Mouse (Mus musculus) CD4-positive, CD25-positive, alpha-beta regulatory T cell, adult 4 months (primary cell): ENCODE data around the gene Liph. TPM values are rescaled to one million over a fixed set of nuclear protein-coding genes. Genes with fewer than 3 reads are reported as not detected.
"Not testable (repeated sequence)": the region's sequence is repeated elsewhere in the genome, so short reads cannot be mapped to it uniquely, and the experiment has no call there.

Source experiments
- ATAC-seq: one replicate; pipeline ENCODE4 v1.8.0; 2017
- polyA plus RNA-seq, 2 experiments: library from polyadenylated mRNA; unstranded; fragments of 100-300 nt; shearing (Covaris generic); gene quantifications; one replicate each; pipeline ENCODE4 v1.2.1; 2017

The Liph gene
- under 1 TPM; 0.26 to 0.79 TPM for polyA plus RNA-seq

DNA sequence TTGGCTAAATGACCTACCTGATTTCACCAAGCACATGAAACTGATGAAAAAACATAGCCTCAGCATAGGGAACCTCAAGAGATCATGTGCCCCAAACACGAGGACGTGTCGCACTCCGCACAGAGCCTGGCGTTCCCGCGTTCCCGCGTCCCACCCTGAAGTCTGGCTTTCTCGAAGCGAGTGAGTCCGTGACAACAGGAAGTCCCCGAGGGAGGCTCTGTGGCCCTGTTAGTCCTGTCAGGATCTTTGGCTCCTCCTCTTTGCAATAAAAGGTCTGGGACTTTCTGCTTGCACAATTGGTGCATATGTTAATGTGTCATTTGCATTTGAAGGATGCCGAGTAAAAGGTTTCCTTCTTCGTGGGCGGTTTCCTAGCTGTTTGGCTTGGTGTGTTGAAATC is at the start of gene Liph:
Liph (minus strand) TSS at position 360 of the 400 bp plus-strand sequence.
- peak; percentile 78 for ATAC-seq

DNA sequence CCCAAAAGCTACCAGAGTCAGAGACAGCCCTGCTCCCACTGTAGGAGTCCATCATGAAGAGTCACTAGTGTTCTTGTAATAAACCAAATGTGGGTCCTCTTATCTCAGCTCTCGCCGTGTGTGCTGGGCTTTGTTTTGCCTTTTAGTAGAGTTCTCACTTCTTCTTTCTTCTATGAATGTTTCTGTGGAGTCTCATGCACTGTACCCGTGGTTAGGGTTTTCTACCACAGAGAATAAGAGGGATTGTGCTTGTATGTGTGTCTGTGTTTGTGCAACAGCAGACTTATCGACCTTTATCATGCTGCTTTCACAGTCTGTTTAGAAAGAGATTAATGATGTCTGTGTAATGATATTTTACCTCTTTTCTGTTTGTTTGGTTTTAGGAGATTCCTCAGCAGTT is 48.4 kb upstream of the Liph start:
- ATAC-seq, result no peak

DNA sequence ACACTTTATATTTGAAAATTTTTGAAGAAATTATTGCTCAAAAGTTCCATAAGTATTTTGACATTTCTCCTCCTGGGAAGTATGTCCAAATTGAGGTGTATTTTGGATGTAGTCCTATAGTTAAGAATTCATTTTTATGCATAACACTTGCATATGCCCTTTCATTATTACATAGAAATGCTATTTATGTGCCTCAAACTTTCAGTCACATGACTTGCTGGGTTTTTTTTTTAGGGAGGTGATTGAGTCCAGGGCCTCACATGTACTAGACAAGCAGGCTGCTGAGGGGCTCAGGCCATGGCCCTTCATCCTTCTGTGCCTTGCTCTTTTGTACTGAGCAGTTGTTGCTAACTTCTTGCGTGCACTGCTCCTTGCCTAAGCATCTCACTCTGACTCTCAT is 44.5 kb upstream of the Liph start:
- ATAC-seq, result no peak

GRCm38 (mm10) chr16:22038554-22038953 is 43.1 kb upstream of the Liph start:
- no peak for ATAC-seq

GRCm38 (mm10) chr16:22027474-22027873 is 32.0 kb upstream of the Liph start:
- no peak for ATAC-seq

- no peak for ATAC-seq
These were observed 26.7 kb upstream of the Liph start for GRCm38 (mm10) chr16:22022122-22022521.

GRCm38 (mm10) chr16:22015569-22015968 is 20.1 kb upstream of the Liph start:
- no peak for ATAC-seq

- peak; percentile 48 for ATAC-seq
These were observed 14.1 kb upstream of the Liph start for GRCm38 (mm10) chr16:22009596-22009995.

- ATAC-seq, result peak; percentile 93
These were observed 13.7 kb upstream of the Liph start, which contains the start of gene Senp2 for GRCm38 (mm10) chr16:22009099-22009584. Gene Senp2, plus strand, starts transcription at chr16:22009484.

DNA sequence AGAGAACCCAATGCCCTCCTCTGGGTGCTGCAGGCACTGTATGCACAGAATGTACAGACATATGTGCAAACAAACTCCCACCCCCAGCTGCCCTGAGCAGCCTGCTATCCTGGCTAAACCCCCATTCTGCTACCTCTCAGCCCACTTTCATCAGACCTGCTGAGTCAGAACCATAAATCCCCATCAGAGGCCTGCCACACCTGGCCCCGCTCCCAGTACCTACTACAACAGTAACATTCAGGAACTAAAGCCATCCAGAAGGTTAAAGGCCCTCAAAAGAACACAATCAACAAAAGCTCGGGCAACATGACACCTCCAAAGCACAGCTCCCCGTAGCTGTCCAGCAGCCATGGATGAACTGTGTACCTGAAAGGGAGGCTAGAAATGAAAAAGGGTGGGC is 6.1 kb upstream of the Liph start:
- no peak for ATAC-seq

GRCm38 (mm10) chr16:22001172-22001571 is 5.7 kb upstream of the Liph start:
- no peak for ATAC-seq

DNA sequence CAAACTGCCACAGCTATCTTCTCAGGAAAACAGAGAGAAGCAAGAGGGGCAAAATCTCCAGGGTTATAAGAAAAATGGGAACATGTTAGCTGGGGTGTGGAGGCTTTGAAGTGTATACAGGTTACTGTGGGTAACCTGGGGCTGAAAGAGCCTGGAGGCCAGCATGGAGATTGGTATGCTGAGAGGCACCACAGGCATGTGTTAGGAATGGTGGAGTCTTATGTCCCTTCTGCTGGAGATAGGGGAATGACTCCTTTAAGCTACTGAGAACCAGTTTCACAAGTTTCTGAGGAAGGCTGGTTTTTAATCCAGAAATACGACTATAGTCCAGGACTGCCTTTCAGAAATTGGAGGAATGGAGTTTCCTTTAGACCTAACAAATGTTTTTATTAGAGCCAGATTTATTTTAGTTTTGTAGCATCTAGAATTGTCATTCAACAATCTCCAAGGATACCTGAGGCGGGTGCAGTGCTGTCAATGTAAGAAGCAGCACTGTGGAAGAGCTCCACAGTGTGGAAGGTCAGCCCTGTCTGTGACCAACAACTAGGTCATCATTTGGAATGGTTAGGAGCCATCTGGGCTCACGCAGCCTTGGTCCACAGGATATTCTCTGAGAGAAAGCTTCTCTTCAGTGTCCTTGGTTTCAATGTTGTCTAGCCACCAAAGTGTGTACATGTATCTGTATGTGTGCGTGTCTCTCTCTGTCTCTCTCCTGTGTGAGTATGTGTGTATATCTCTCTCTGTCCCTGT is 4.7 kb upstream of the Liph start:
- no peak for ATAC-seq

- no peak for ATAC-seq
These were observed 2.6 kb upstream of the Liph start for GRCm38 (mm10) chr16:21998061-21998460.

DNA sequence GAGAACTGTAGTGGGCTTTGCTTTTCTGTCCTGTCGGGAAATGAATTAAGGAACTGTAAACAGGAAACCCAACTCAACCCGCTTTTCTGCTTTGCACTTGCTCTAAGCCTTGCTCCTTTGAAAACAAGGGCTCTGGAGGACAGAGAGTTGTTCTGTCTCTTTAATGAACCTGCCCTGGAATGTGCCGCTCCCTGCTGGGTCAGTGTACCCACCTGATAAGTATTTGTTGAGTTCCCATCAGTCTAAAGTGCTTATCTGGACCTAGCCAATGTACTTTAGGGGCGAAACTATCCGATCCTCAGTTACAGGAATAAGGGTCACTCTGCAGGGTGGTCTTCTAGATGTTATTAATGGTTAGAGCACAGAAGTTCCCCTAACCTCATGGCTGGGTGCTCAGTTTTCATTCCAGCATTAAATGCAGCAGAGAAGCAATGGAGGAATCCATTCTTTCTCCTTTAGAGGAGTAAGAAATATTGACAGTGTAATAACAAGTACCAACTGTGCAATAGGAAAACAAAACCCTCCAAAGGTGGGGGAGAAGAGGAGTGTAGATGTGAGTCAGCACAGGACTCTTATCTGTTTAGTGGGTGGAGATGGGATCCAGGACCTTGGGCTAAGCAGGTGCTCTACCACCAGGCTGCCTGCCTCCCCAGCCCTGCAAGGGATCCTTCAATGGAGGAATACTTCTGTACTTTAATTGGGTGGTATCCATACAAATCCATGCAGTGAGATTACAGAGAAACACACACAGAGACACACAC is 1.6 kb upstream of the Liph start:
- ATAC-seq, result no peak

- ATAC-seq, result no peak
These were observed 939 bp upstream of the Liph start for GRCm38 (mm10) chr16:21996402-21996801.

DNA sequence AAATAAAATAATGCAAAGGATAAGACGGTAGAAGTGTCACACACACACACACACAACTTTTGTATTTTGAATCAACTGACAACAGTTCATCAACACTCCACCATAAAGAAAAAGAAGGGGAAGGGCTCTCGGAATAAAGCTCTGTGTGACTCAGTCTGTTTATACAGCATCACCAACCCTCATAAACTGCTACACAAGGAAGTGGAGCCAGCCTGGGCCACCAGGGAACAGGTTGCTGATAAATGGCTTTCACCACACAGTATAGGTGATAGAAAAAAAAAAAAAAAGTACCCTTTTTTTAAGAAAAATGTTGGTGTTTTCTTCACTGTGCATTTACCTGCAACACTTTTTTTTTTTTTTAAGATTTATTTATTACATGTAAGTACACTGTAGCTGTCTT is 3.7 kb downstream of the Liph start:
- ATAC-seq, result no peak

DNA sequence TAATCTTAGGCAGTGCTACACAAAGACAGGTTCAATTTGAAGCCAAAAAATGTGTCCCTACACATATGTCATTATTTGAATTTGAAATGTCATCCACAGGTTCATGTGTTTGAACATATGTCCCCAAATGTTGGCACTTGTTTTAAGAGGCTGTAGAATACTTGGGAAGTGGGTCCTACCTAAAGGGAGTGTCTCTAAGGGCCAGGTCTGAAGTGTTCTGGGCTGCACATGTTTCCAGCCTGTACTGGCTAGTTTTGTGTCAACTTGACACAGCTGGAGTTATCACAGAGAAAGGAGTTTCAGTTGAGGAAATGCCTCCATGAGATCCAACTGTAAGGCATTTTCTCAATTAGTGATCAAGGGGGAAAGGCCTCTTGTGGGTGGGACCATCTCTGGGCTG is 4.6 kb downstream of the Liph start:
- ATAC-seq, result not testable (repeated sequence)

DNA sequence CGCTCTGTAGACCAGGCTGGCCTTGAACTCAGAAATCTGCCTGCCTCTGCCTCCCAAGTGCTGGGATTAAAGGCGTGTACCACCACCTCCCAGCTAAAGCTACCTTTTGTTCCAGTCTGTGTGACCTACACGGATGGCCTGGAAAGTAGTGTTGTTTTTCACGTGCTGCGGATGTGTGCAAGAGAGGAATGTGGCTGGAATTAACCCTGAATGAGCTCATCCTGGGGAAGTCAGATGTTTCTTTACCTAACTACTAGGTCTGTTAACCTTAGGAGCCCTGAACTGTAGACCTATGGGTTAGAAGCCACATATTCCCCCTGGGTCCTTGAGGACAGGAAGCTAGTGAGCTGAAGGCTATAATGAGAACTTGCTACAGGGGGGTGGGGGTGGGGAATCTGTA is 7.5 kb downstream of the Liph start:
- ATAC-seq, result no peak

DNA sequence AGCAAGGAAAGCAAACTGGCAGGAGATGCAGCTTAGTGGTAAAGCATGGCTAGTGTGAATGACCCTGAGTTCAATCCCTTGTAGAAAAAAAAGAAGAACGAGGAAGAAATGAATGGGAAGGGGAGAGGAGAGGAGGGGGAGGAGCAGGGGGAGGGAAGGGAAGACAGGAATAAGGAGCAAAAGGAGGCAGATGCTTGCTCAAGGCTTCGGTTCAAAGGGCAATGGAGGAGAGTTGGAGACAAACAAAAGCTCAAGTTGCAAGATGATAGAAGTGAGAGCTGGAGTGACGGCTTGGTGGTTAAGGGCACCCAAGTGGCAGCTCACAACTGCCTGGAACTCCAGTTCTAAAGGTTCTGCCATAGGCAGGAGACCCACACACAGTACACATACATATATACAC is 9.3 kb downstream of the Liph start:
- no peak for ATAC-seq

DNA sequence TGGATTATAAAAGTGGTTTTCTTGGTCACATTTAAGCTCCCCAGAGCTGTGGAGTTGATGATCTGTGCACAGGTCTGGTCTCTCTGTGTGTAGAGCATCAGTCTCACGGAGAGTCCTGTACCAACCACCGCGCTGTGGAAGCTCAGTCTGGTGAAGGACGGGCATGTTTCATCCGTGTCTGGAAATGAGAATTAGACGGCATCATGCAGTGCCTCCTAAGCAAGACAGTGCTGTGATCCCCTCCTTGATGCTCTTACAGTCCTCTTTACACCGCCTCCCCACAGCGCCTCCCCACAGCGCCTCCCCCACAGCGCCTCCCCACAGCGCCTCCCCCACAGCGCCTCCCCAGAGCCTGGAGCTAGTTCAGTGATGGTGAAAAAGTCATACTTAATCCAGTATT is 11.4 kb downstream of the Liph start:
- ATAC-seq, result no peak

DNA sequence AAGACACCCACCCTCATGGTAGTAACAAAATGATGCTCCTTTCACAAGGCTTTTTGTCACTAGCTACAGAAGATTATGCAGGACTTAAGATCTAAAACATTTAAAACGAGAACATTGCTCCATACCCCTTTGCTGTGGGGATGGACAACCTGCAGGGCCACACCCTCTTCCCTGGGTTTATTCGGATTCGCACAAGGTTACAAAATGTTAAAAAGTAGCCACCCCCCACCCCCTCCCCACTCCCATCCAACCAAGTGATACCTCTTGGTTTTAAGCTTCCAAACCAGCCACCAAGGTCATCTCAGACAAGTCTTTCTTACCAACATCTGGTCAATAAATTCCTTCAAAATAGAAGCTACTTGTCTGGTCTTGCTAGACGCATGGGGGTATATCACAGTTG is 11.9 kb downstream of the Liph start:
- ATAC-seq, result no peak

DNA sequence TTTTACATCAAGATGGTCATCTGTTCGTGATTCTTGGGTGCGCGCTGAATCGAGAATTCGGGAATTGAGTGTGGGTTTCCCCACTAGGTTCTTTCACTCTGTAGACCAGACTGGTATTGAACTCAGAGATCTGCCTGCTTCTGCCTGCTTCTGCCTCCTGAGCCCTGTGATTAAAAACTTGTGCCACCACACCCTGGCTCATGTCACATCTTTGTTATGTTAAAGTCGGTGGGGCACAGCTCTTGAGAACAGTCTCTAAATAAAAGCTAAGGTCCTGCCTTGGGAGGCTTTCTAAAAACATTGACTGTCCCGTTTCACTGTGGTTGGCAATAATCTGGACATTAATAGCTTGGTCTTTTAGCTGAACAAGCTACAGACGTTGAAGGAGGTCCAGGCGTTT is 12.3 kb downstream of the Liph start:
- no peak for ATAC-seq

- no peak for ATAC-seq
These were observed 18.1 kb downstream of the Liph start for GRCm38 (mm10) chr16:21977347-21977746.

DNA sequence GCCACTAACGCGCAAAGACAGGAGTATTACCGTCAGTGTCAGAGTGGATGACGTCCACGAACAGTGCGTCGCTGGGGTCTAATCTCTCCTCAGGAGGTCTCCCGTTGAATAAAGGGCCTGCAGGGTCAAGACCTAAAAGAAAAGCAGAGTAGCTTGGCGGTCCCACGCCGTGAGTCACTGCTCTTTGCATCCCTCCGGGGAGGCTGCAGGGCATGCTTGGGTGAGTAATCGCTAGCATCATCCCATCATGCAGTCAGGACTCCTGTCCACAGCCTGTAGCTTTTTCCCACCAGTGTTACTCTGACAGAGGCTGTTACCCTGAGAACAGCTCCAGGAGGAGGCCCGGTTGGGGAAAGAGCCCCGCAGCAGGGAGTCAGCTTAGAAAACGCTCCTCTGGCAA is 19.3 kb downstream of the Liph start:
- ATAC-seq, result no peak
